Mouse (Mus musculus) CH12.LX (cell line): ENCODE results near the gene Btbd9.

ENCODE experiments used
- MAZ ChIP-seq: IDR thresholded peaks from 2 replicates; pipeline ENCODE4 v1.6.1; 2012; ENCODE audit warnings: low read depth, mild to moderate bottlenecking, inconsistent platforms, low read length, improper control_type of control experiment, moderate library complexity
- ZC3H11A ChIP-seq: IDR thresholded peaks from 2 replicates; pipeline ENCODE4 v1.6.1; 2012; ENCODE audit warnings: low read depth, mild to moderate bottlenecking, inconsistent platforms, low read length, improper control_type of control experiment

DNA sequence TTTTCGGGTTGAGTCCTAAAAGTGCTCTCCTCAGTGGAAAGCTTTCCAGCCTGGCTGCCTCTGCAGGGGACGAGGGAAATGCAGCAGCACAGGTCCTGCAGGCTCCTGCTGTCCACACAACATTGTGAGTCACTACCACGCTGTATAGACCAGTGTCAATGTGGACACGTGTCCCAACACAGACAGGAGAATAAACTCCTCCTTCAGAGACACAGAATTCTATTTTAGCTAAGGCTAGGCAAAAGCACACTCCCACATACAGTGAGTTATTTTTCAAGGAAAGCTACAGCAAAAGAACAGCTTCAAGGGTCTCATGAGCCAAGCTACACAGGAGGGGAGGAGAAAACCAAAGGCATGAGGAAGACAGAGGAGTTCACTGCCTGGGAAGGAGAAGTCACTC lies 243.2 kb downstream of the Btbd9 start:
- TF ChIP-seq ZC3H11A, result no peak
- no peak for TF ChIP-seq MAZ
